Mouse (Mus musculus) kidney, adult 8-10 months (tissue): ENCODE measurements around the gene Siglec1.

Source experiments
- DNase-seq, 2 experiments: peaks; one replicate each; pipeline ENCODE4 v3.0.0; 2022

The Siglec1 gene

GRCm38 (mm10) chr2:131096101-131096795, 9.7 kb upstream of the Siglec1 start:
- DNase-seq = peak; percentile 44 to 47

GRCm38 (mm10) chr2:131094823-131095222, 8.3 kb upstream of the Siglec1 start:
- peak; percentile 71 to 77 for DNase-seq

GRCm38 (mm10) chr2:131093577-131093976, 7.0 kb upstream of the Siglec1 start:
- DNase-seq = no peak

- peak; percentile 12 to 13 for DNase-seq
Observed at GRCm38 (mm10) chr2:131090852-131091251, 4.3 kb upstream of the Siglec1 start.

- DNase-seq = no peak
Observed at GRCm38 (mm10) chr2:131089634-131090033, 3.1 kb upstream of the Siglec1 start.

- DNase-seq = no peak
Observed at GRCm38 (mm10) chr2:131088581-131088980, 2.0 kb upstream of the Siglec1 start.

- DNase-seq = no peak
Observed at GRCm38 (mm10) chr2:131084206-131084605, 2.4 kb downstream of the Siglec1 start.

- no peak for DNase-seq
Observed at GRCm38 (mm10) chr2:131080507-131080906, 6.1 kb downstream of the Siglec1 start.

GRCm38 (mm10) chr2:131072536-131072935, 14.0 kb downstream of the Siglec1 start:
- DNase-seq = no peak

- DNase-seq = peak in 1 of 2 experiments; percentile 13
Observed at GRCm38 (mm10) chr2:131067481-131067880, 19.1 kb downstream of the Siglec1 start.

- no peak for DNase-seq
Observed at GRCm38 (mm10) chr2:131066342-131066741, 20.2 kb downstream of the Siglec1 start.

GRCm38 (mm10) chr2:131063404-131063864, 23.1 kb downstream of the Siglec1 start, which contains the start of gene Adam33:
Gene Adam33, minus strand, starts transcription at chr2:131063814.
- no peak for DNase-seq

GRCm38 (mm10) chr2:131061607-131062006, 25.0 kb downstream of the Siglec1 start:
- DNase-seq = no peak

GRCm38 (mm10) chr2:131060784-131061183, 25.8 kb downstream of the Siglec1 start:
- DNase-seq = no peak

- DNase-seq = no peak
Observed at GRCm38 (mm10) chr2:131059781-131060540, 26.6 kb downstream of the Siglec1 start.

GRCm38 (mm10) chr2:131059377-131059776, 27.2 kb downstream of the Siglec1 start:
- DNase-seq = peak; percentile 45 to 51

GRCm38 (mm10) chr2:131058672-131059071, 27.9 kb downstream of the Siglec1 start:
- DNase-seq = no peak

GRCm38 (mm10) chr2:131056191-131056590, 30.4 kb downstream of the Siglec1 start:
- peak; percentile 12 to 23 for DNase-seq

GRCm38 (mm10) chr2:131055631-131056030, 30.9 kb downstream of the Siglec1 start:
- DNase-seq = peak; percentile 14 to 45

- no peak for DNase-seq
Observed at GRCm38 (mm10) chr2:131054646-131055264, 31.8 kb downstream of the Siglec1 start.

GRCm38 (mm10) chr2:131053851-131054645, 32.5 kb downstream of the Siglec1 start:
- DNase-seq = no peak

GRCm38 (mm10) chr2:131052862-131053418, 33.6 kb downstream of the Siglec1 start:
- DNase-seq = no peak
